Mouse (Mus musculus) layer of hippocampus, adult 9-11 months (tissue): Measurements from ENCODE around the gene Cebpb.
A peak's percentile ranks its signal among the peaks of the same experiment; 100 is the strongest.

Experiments
- DNase-seq: peaks from one replicate; pipeline ENCODE4 v3.0.0; 2022

Cebpb gene

DNA sequence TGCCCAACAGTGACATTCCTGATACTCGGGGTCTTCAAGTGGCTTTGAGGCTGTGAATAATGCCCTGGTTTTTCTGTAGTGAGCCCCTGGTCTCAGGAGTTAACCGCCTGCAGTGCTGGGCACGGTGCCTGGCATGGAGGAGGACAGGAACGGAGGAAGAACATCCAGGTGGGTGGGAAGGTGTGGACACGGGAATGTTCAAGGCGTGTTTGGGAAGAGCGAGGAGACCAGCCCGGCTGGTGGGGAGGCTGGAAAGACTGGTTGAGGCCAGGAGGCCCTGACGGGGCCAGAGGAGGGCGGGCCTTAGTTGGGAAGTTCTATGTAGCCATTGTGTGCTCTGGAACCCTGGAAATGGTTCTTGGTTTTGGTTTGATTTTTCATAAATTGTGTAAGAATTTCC, 37.2 kb downstream of the Cebpb start:
- no peak for DNase-seq

- DNase-seq = peak; percentile 69
Observed at GRCm38 (mm10) chr2:167727161-167727560, 38.4 kb downstream of the Cebpb start.

- no peak for DNase-seq
Observed at GRCm38 (mm10) chr2:167730036-167730435, 41.3 kb downstream of the Cebpb start.

DNA sequence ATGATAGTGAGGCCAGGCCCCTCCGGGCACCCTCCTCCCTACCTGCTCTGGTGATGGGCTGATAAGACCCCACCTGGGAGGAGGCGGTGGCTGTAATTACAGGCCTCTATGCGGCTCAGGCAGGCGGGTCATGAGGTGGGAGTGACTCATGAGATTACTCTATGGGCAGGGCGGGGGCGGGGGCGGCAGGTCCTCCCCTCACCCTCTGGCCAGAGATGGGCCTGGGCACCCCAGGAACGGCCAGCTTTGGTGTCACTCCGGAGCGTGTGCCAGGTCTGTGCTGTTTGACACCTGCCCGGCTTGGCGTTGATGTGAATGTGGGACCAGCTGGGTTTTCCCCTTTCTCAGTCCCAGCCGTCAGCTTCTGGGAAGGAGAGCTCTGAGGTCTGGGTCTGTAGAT, 42.4 kb downstream of the Cebpb start:
- no peak for DNase-seq

DNA sequence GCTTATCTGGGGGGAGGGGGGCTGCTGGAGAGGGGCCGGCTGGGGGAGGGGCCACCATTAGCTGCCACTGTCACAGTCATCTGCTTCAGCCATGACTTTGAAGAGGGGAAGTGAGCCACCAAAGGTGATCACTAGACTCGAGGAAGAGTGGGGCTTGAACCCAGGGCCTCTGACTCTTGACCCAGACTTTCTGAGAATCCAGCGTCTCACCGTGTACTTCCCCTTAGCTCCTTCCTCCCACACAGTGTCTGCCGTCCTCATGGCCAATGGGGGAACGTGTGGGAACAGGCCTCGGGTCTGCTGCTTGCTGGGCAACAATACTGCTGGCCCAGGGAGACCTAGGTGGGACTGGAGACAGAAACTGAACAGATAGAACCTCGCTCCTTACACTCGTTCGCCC, 46.1 kb downstream of the Cebpb start:
- DNase-seq = no peak

GRCm38 (mm10) chr2:167739030-167739429, 50.3 kb downstream of the Cebpb start:
- DNase-seq = no peak
